Mouse (Mus musculus): ENCODE measurements around the gene Wdr46. TPM values are rescaled to one million over a fixed set of nuclear protein-coding genes. Genes with fewer than 3 reads are reported as not detected.
A peak's percentile ranks its signal among the peaks of the same experiment; 100 is the strongest.

The Wdr46 gene
- polyA plus RNA-seq, 1 experiment from 2014 or later = 11.2 TPM

DNA sequence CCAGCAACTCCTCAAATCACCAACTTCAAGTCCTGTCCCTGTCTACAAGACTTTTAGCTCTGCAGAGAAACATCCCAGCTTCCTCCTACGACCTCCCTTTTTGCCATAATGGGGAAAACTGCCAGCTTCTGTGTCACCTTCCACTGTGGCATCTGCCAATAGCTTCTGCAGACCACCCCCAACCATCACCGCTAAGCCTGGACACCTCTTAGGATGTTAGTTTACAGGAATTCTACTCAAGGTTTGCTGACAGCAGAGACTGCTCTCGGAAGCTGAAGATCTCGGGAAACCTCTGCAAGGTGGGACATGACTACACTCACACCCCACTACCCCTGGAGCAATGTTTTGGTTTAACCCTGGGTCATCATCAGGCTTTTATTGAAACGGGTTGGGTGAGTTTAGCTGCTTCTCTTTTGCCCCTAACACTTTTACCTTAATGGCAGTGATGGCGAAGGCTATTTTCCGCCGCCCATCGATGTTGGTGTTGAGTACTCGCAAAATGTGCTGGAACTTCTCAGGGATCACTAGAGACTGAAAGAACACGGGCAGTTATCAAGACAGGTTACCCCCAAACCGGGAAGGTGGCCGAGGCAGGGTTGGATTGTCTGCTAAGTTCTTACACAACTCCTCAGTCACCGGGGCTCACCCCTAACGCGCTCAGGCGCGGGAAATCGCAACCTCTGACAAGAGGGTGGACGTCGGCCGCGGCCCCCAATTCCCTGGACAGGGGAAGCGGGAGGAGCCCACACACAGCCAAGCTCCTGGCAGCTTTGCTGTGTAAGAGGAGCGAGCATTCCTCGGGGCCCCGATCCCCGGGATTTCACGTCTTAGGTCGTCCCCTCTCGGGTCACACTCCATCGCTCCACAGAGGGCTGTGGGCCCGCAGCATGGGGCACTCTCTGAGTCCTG is 14.4 kb downstream of the Wdr46 start:
- Histone ChIP-seq H3K9ac (ENCODE audit: low read depth, low read length) (peak overlapping the region; percentile 70), H3K36me3 (ENCODE audit: control insufficient read depth, insufficient read depth) (peaks cover 23% of the 10 kb centered on the region), H3K4me1 (replicated peaks; ENCODE audit: control insufficient read depth, insufficient read depth, low read length) (peaks cover 10% of the 10 kb centered on the region; the same call in 1 of the 2 replicates), H3K4me2 (replicated peaks; ENCODE audit: low read depth) (peak overlapping the region; percentile 79), H3K9me3 (ENCODE audit: control insufficient read depth) (no peaks in the 10 kb centered on the region), H3K4me3 (ENCODE audit: low read depth, low read length) (peak overlapping the region; percentile 70), H3K27ac (ENCODE audit: low read depth, low read length) (peak overlapping the region; percentile 92), H3K27me3 (replicated peaks; ENCODE audit: control insufficient read depth, insufficient read depth, low read length) (no peaks in the 10 kb centered on the region)
- no peak for TF ChIP-seq CTCF (IDR thresholded peaks at IDR 0.05; ENCODE audit: low read depth)
- ATAC-seq = peak; percentile 6
- under 1% methylated on average over 33 of the region's 33 CpGs for WGBS

DNA sequence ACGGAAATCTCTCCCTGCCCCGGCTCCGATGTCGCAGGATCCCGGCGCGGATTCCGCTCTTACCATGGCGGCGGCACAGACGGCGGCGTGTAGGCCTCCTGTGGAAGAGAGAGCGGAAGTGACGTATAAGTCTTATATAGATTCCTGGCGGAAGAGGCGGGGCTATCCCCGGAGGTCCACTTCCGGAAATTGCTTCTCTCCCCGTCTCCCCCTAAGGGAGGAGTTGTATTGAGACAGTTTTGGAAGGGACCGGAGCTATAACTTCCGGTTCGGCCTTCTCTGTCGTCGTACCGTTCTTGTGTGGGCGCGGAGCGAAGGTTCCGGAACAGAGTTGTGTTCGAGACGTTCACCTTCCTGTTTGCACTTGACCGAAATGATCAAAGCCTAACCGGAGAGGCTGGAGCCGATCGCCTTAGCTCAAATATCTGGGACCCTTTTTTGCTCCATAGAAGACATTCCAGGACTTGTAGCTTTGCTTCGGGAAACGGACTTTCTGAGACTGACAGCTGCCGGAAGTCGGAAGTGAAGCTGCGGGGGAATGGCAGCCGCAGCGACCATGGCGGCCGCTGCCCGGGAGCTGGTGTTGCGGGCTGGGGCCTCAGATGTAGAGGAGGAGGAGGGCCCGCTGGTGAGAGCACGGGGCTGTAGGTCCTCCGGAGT is 15.2 kb downstream of the Wdr46 start, which contains the start of the genes Vps52 and Rps18:
TSS of gene Vps52 (plus strand) at position 258 of the 660 bp plus-strand sequence.
TSS of gene Rps18 (minus strand) at position 447 of the 660 bp plus-strand sequence.
- Histone ChIP-seq H3K4me3 (ENCODE audit: low read depth, low read length) (peak within 1 kb of the TSS; percentile 70), H3K27ac (ENCODE audit: low read depth, low read length) (peak within 1 kb of the TSS; percentile 92), H3K4me1 (replicated peaks; ENCODE audit: control insufficient read depth, insufficient read depth, low read length) (peaks cover 10% of the 10 kb centered on the region; the same call in 1 of the 2 replicates), H3K9ac (ENCODE audit: low read depth, low read length) (peak within 1 kb of the TSS; percentile 77), H3K36me3 (ENCODE audit: control insufficient read depth, insufficient read depth) (peaks cover 31% of the 10 kb centered on the region), H3K4me2 (replicated peaks; ENCODE audit: low read depth) (peak within 1 kb of the TSS; percentile 79), H3K27me3 (replicated peaks; ENCODE audit: control insufficient read depth, insufficient read depth, low read length) (no peaks in the 10 kb centered on the region), H3K9me3 (ENCODE audit: control insufficient read depth) (no peaks in the 10 kb centered on the region)
- TF ChIP-seq CTCF (IDR thresholded peaks at IDR 0.05; ENCODE audit: low read depth) = peak; percentile 53
- under 1% methylated on average over 50 of the region's 50 CpGs for WGBS
- peak; percentile 80 for ATAC-seq

DNA sequence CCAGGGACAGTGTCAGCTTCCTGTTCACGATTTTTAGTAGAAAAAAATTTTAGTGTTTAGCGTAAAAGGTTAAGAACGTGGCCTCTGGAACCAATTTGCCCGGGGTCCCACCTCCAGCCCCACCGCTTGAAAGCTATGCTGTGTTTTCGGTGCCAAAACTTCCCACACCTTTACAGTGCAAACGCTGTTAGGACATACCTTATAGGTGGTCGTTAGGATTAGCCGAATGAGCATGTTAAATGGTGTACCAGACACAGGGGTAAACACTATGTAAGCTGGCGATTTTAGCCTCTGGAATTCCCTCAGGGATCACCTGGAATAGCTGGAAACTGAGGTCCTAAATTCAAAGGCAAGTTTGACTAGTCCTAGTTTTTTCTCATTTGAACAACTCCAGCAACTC is 15.9 kb downstream of the Wdr46 start:
- TF ChIP-seq CTCF (IDR thresholded peaks at IDR 0.05; ENCODE audit: low read depth) = no peak
- WGBS = 6% methylated on average over 10 of the region's 10 CpGs
- Histone ChIP-seq H3K4me3 (ENCODE audit: low read depth, low read length) (peak overlapping the region; percentile 70), H3K9me3 (ENCODE audit: control insufficient read depth) (no peaks in the 10 kb centered on the region), H3K4me2 (replicated peaks; ENCODE audit: low read depth) (peak overlapping the region; percentile 77), H3K9ac (ENCODE audit: low read depth, low read length) (peak overlapping the region; percentile 77), H3K4me1 (replicated peaks; ENCODE audit: control insufficient read depth, insufficient read depth, low read length) (peaks cover 10% of the 10 kb centered on the region; the same call in 1 of the 2 replicates), H3K27me3 (replicated peaks; ENCODE audit: control insufficient read depth, insufficient read depth, low read length) (no peaks in the 10 kb centered on the region), H3K27ac (ENCODE audit: low read depth, low read length) (peak overlapping the region; percentile 92; the same call in 1 of the 2 replicates), H3K36me3 (ENCODE audit: control insufficient read depth, insufficient read depth) (peaks cover 38% of the 10 kb centered on the region)
- no peak for ATAC-seq

DNA sequence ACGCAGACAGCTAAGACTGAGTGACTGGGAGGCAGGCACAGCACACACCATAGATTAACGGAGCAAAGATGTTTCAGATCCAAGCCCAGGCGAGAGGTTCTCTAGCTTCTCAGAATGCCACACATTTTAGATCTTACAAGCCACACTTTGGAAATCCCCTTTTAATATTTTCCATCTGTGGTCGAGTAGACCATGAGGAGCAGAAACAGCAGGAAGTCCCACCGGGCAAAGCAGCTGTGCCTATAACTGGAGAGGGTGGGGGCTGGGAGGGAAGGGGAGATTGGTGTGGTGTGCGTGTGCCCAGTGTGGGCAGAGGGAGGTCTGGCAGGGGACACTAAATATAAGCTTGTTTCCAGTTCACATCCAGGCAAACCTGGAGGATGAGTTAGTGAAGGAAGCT is 17.0 kb downstream of the Wdr46 start:
- no peaks in the 10 kb centered on the region for H3K9me3 ChIP-seq (ENCODE audit: control insufficient read depth)
- no peak overlapping the region for H3K9ac ChIP-seq (ENCODE audit: low read depth, low read length)
- no peak for TF ChIP-seq CTCF (IDR thresholded peaks at IDR 0.05; ENCODE audit: low read depth)
- H3K36me3 ChIP-seq (ENCODE audit: control insufficient read depth, insufficient read depth) = peaks cover 49% of the 10 kb centered on the region
- no peak overlapping the region for H3K27ac ChIP-seq (ENCODE audit: low read depth, low read length)
- H3K4me1 ChIP-seq (replicated peaks; ENCODE audit: control insufficient read depth, insufficient read depth, low read length) = peaks cover 10% of the 10 kb centered on the region; the same call in 1 of the 2 replicates
- H3K27me3 ChIP-seq (replicated peaks; ENCODE audit: control insufficient read depth, insufficient read depth, low read length) = no peaks in the 10 kb centered on the region
- no peak overlapping the region for H3K4me2 ChIP-seq (replicated peaks; ENCODE audit: low read depth)
- ATAC-seq = no peak
- WGBS = 93% methylated on average over 6 of the region's 6 CpGs
- no peak overlapping the region for H3K4me3 ChIP-seq (ENCODE audit: low read depth, low read length)

DNA sequence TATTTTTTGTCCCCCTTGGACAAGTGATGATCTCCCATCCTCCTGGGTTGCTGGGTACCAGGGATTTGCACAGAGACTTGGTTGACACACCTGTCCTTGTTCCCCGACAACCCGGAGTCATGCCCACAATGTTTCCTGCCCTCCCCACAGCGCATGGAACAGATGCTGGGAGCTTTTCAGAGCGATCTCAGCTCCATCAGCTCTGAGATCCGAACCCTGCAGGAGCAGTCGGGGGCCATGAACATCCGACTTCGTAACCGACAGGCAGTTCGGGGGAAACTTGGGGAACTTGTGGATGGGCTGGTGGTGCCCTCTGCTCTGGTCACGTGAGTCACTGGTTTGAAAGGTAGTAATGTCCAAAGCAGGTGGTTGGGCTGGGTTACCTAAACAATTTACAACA is 18.0 kb downstream of the Wdr46 start:
- 96% methylated on average over 11 of the region's 11 CpGs for WGBS
- no peak overlapping the region for H3K27ac ChIP-seq (ENCODE audit: low read depth, low read length)
- no peaks in the 10 kb centered on the region for H3K9me3 ChIP-seq (ENCODE audit: control insufficient read depth)
- peaks cover 10% of the 10 kb centered on the region; the same call in 1 of the 2 replicates for H3K4me1 ChIP-seq (replicated peaks; ENCODE audit: control insufficient read depth, insufficient read depth, low read length)
- no peak for TF ChIP-seq CTCF (IDR thresholded peaks at IDR 0.05; ENCODE audit: low read depth)
- no peak overlapping the region for H3K4me3 ChIP-seq (ENCODE audit: low read depth, low read length)
- H3K9ac ChIP-seq (ENCODE audit: low read depth, low read length) = no peak overlapping the region
- ATAC-seq = no peak
- no peaks in the 10 kb centered on the region for H3K27me3 ChIP-seq (replicated peaks; ENCODE audit: control insufficient read depth, insufficient read depth, low read length)
- no peak overlapping the region for H3K4me2 ChIP-seq (replicated peaks; ENCODE audit: low read depth)
- peaks cover 51% of the 10 kb centered on the region for H3K36me3 ChIP-seq (ENCODE audit: control insufficient read depth, insufficient read depth)

DNA sequence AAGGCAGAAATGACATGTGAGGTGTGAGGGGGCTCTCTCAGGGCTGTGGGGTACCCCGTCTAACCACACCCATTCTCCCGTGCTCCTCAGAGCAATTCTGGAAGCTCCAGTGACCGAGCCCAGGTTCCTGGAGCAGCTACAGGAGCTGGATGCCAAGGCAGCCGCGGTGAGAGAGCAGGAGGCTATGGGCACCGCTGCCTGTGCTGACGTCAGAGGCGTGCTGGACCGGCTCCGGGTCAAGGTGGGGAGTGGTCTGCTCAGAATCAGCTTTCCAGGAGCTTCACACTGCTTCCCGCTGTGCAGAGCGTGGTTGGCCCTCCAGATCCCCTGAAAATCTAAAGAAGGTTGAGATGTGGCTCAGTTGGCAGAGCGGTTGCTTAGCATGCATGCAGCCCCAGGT is 18.7 kb downstream of the Wdr46 start:
- Histone ChIP-seq H3K9ac (ENCODE audit: low read depth, low read length) (no peak overlapping the region), H3K27ac (ENCODE audit: low read depth, low read length) (no peak overlapping the region), H3K36me3 (ENCODE audit: control insufficient read depth, insufficient read depth) (peaks cover 57% of the 10 kb centered on the region), H3K9me3 (ENCODE audit: control insufficient read depth) (no peaks in the 10 kb centered on the region), H3K27me3 (replicated peaks; ENCODE audit: control insufficient read depth, insufficient read depth, low read length) (no peaks in the 10 kb centered on the region), H3K4me2 (replicated peaks; ENCODE audit: low read depth) (no peak overlapping the region), H3K4me1 (replicated peaks; ENCODE audit: control insufficient read depth, insufficient read depth, low read length) (peaks cover 10% of the 10 kb centered on the region; the same call in 1 of the 2 replicates), H3K4me3 (ENCODE audit: low read depth, low read length) (no peak overlapping the region)
- no peak for ATAC-seq
- WGBS = 91% methylated on average over 13 of the region's 13 CpGs
- TF ChIP-seq CTCF (IDR thresholded peaks at IDR 0.05; ENCODE audit: low read depth) = no peak
